Mouse (Mus musculus) spleen, postnatal 36 days (tissue): ENCODE data around the gene Dffb.
A peak's percentile ranks its signal among the peaks of the same experiment; 100 is the strongest.

Experiments used
- DNase-seq, 2 experiments: peaks; one replicate each; pipeline ENCODE4 v3.0.0; 2022; ENCODE audit warnings: low spot score in 2 of 2, mixed read lengths in 1 of 2

Dffb gene

DNA sequence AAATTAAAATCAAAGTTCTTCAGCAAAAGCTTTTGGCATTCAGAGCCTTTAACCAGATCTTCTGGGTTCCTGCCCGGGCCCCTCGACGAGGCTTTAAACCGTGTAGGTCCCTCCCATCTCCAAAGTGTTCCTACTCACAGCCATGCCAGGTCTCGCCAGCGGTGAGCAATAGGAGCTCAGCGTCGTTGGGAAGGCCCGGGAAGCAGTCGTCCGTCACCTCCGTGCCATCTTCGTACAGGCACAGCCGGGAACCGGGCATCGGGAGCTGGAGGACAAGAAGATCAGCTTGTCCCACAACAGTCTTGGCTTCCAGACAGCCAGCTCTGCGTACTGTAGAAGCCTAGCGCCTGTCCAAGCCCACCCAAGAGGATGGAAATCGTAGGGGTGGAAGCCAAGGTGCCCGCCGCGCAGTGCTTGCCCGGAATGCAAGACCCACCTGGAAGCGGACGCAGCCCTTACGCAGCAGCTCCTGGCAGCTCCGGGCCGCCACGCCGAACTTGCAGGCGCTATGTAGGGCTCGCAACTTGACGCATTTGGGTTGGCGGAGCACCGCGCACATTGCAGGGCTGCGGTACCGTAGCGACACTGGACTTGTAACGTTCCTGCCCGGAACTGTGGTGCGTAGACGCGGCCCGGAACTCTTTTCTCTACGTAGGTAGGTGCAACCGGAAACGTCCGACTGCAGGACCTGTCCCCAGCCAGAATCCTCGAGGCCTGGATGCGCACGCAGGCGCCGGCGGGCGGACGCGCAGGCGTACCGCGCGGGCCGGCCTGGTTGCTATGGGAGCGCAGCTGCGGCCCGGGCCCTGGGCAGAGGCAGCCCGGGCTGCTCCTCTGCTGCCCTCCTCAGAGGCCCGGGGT lies at the start of gene Dffb, which contains the start of gene Cep104:
Dffb (minus strand) TSS at position 696 of the 861 bp plus-strand sequence.
Cep104 (plus strand) TSS at position 764 of the 861 bp plus-strand sequence.
- DNase-seq: peak; percentile 85 to 87

DNA sequence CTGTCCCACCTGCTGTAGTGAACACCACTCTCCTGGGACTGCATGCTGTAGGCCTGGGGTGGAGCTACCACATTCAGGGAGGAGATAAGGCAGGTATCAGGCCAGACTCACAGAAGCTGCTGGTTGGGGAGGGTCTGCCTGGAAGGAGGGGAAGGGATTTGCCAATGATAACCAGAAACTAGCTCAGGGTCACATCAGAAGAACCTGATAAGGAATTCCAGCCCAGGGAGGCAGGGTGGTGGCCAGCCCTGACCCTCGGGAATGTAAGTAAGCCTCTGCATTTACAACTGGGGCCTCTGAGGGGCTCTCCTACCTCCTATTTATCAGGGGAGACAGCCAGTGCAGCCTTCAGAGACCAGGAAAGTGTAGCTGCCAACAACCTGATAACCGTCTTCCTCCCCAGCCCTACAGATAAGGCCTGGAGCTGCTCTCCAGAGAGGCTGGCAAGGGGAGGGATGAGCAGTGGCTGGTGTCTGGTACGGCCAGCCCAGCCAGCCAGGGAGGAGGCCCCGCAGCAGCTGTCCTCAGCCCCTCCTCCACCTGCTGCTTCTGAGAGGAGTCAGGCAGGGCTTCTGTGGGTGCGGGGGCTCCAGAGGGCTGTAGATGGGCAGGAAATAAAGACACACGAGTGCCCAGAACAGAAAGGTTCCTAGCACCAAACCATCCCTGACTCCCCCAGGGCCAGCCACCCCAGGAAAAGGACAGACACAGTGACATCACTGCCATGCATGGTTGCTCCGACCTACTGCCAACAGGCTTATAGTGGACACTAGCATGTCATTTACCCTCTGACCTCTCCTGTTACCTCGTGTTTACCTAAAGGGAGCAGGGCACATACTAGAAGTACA lies 49.1 kb upstream of the Dffb start:
- DNase-seq: peak; percentile 49 to 58

DNA sequence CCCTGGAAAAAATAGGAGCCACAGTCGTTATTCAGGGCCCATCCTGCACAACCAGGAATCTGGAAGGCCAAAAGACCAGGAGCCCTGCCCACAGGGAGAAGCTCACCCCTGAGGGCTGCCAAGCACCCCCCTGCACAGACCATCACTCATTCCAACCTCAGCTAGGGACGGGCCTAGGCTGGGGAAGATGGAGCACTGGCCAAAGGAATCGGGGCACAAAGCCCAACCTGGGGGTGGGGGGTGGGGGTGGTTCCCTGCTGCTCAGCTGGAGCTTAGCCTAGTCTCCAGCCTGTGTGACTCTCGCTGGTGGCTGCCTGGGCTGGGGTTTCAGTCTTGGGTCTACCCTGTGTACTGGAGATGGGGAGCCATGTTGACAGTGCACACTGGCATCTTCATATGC lies 47.9 kb upstream of the Dffb start:
- no peak for DNase-seq

DNA sequence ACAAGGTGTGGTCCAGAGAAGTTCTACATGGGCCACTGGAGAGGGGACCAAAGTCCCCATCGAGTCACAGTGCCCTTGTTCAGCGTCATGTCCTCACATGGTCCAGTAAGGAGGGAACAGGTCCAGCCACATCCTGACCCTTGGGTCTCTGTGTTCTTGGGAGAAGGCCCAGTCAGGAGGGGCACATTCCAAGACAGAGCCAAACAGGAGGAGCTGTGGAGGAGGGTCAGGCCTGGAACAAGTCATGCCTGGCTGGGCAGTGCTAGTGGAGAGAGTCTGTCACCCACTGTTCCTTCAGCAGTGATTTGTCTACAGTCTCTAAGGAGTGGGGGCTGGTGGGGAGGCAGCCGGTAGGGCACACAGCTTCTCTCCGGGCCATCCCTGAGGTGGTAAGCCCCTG lies 47.5 kb upstream of the Dffb start:
- no peak for DNase-seq

DNA sequence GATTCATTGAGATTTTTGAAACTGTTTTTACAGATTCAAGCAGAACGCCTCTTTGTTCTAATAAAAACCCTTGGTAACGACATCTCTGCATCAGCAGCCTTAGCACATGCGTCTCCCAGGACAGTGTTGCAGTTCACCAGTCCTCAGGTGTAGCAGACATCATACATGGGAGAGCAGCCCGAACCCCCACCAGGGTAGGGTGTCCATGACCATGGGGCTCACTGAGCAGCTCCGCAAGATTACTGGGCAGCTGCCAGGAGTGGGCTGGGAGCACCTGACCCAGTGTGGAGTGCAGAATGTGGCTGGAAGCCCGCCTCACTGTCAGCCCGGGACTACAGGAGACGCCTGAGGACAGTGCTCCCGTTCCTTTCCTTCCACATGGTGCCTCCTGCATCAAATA lies 46.5 kb upstream of the Dffb start:
- DNase-seq: no peak

DNA sequence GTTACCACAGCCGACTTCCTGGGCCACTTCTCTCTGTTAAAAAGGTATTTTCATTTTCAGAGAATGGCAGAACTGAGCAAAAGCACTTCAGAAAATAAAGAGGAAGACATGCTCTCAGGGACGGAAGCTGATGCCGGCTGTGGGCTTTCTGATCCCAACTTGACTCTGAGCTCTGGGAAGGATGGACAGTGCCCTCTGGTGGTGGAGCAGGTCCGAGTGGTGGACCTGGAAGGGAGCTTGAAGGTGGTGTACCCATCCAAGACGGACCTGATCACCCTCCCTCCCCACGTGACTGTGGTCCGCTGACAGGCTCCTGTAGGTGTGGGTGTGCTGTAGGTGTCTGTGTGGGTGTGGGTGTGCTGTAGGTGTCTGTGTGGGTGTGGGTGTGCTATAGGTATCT lies 44.6 kb upstream of the Dffb start:
- peak; percentile 24 to 36 for DNase-seq

DNA sequence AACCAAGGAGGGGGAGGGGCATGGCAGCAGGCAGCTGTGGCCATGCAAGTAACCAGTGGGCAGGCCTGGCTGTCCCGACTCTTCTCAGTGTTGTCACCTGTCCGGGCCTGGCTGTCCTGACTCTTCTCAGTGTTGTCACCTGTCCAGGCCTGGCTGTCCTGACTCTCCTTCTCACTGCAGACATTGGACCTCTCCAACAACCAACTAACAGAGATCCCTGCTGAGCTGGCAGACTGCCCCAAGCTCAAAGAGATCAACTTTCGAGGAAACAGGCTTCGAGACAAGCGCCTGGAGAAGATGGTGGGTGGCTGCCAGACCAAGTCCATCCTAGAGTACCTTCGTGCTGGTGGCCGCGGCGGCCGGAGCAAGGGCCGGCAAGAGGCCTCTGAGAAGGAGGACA lies 40.5 kb upstream of the Dffb start:
- DNase-seq: no peak

DNA sequence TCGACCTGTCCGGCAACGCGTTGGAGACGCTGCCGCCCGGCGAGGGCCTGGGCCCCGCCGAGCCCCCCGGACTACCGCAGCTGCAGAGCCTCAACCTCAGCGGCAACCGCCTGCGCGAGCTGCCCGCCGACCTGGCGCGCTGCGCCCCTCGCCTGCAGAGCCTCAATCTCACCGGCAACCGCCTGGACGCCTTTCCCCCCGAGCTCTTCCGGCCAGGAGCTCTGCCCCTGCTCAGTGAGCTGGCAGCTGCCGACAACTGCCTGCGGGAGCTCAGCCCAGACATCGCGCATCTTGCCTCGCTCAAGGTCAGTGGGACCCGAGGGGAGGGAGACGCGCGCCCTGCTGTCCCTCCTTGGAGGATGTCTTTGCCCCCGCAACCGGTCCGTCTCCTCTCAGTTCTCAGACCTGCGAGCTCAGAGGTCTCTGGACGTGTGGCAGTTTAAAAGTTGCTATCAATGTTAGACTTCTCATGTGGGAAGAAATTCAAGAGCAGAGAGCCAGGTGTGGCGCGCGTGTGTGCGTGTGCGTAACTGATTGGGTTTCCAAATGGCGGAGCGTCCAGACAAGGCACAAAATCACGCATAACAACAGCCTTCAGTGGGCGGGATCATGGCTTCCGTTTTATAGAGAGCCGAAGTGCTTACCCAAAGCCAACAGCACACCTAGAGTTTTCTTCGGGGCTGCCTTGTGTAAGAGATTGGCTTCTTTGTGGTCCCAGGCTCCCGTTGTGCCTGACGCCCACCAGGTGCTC lies 37.4 kb upstream of the Dffb start:
- DNase-seq: no peak

DNA sequence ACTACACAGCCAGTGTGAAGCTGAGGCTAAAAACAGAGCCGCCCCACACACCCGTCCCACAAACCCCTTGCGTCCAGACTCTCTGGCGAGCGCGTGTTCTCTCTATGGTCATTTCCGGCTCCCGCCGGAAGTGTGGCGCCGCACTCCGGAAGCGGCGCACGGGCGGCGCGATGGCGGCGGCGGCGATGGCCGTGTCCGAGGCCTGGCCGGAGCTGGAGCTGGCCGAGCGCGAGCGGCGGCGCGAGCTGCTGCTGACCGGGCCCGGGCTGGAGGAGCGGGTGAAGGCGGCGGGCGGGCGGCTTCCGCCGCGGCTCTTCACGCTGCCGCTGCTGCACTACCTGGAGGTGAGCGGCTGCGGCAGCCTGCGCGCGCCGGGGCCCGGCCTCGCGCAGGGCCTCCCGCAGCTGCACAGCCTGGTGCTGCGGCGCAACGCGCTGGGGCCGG lies 36.7 kb upstream of the Dffb start, which contains the start of gene Lrrc47:
Lrrc47 (plus strand) TSS at position 86 of the 444 bp plus-strand sequence.
- peak; percentile 81 to 84 for DNase-seq

DNA sequence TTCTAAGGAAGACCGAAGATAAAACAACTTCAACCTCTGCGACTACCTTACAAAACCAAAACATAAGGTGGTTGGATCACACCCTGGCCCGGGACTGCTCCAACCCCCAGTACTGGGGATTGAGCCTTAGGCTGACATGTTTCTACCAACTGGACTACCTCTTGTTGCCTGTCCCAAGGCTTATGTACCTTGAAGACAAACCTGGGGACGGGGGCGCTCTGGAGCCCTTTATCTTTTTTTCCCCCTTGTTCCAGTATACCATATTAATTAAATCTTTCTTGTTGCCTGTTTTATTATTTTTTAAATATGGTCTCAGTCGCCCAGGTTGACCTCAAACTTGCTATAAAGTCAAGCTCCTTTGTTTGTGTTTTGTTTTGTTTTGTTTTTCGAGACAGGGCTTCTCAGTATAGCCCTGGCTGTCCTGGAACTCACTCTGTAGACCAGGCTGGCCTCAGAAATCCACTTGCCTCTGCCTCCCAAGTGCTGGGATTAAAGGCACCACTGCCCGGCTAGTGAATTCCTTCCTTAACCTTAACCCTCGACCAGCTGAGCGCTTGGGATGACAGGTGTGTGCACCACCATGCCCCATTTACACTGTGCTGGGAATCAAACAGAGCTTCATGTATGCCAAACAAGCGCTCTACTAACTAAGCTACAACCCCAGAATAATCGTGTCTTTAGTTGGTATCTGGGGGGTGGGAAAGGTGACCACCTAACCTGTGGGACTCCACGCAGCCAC lies 36.1 kb upstream of the Dffb start:
- DNase-seq: no peak

DNA sequence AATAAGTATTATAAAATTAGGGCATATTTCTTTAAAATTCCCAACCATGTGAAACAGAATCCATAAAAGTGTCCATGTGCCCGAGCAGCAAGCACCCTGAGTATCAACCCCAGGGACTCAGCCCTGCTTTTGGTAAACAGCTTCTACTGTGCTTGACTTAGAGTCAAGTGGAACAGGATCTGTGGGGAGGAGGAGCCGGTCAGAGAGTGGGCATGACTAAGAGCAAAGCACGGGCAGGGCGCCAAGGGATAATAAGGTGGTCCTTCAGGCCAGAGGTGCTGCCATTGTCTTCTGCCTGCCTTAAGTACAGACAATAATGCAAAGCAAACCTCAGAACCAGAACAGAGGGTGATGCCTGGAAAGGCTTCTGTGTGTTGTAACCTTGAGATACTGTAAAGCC lies 32.8 kb upstream of the Dffb start:
- DNase-seq: no peak

DNA sequence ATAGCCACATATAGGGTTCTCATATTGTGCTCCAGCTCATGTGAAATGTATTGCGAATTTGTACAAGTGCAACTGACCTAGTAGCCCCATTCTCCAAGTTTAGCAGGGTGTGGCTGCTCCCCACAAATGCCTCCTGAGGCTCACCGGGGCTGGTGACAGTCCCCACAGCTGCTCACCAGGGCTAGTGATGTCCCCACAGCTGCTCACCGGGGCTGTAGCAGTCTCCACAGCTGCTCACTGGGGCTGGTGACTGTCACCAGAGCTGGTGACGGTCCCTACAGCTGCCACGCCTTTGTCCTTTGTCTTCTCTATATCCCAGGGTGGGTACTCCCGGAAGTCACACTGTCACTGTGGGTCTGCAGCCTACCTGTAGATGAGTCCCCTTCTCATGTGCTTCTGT lies 31.3 kb upstream of the Dffb start:
- DNase-seq: no peak

DNA sequence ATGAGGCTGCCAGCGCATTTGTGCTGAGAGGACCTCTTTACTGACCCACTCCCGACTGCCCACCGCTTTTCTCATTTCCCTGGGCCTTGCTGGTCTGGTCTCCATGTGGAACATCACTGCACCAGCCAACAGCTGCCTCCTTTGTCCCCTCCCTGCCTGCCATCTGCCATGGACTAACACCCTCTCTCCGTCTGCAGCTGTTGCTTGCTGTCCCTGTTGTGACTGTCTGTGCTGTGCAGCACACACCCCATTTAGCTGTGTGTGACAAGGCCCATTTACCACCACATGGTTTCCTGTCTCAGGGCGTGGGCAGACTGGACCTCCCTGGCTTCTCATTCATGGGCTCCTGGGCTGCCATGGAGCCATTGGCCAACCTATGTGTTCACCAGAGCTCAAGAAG lies 30.6 kb upstream of the Dffb start:
- no peak for DNase-seq

DNA sequence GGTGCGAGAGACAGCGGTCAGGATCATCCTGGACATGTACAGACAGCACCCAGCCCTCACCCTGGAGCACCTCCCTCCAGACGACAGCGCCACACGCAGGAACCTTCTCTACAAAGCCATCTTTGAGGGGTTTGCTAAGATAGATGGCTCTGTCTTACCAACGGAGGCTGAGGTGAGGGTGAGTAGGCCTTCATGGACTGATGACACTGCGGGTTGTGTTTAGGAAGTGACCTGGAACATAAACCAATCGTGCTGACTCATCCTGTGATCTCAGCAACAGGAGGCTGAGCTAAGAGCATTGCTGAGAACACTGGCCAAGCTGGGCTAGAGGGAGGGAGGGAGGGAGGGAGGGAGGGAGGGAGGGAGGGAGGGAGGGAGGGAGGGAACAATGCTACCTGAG lies 18.6 kb upstream of the Dffb start:
- DNase-seq: no peak

DNA sequence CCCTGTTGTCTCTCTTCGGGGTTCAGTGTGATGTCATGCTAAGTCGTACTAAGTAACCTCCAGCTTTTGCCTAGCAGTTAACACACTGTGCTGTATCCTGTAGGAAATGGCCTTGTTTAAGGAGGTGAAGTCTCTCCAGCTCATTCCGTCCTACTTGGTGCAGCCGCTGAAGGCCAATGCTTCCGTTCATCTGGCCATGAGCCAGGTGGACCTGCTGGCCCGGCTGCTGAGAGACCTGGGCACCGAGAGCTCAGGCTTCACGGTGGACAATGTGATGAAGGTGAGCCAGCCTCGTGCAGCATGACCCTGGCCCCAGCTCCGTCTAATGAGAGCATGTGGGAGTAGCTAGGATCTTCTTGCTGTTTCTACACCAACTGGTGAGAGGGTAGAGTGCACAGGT lies 17.8 kb upstream of the Dffb start:
- no peak for DNase-seq

DNA sequence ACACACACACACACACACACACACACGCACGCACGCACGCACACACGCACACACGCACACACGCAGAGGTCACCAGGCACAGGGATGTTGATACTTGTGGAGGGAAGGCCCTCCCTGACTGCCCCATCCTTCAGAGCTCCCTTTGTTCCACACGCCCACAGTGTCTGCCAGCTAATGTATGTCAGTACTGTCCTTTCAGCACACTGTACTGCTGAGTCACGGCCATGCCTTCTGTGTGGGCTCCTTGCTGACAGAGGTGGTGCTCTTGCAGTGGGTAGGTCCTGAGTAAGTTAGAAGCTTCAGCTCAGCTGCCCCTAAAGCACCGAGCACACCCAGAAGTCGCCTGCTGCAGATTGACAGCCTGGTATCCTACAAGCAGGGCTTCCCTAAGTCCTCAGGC lies 5.5 kb upstream of the Dffb start:
- DNase-seq: no peak

DNA sequence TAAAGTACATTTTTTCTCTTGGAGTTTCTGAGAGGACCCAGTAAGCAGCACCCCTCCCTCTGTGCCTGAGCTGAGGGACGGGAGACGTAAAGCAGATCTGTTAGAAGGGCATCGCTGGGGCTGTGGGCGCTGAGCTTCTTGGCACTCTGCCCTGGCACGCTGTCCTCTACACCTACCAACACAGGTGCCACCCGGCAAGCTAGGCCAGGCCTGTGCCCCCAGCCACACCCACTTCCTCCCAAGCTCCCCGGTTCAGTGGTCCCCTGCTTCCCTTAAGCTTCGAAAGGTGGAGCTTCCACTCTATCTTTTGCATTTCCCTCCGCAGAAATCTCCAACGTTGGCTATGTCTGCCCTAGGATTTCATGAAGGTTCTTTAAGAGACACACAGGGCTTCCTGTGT lies 4.3 kb upstream of the Dffb start:
- peak; percentile 65 to 67 for DNase-seq

DNA sequence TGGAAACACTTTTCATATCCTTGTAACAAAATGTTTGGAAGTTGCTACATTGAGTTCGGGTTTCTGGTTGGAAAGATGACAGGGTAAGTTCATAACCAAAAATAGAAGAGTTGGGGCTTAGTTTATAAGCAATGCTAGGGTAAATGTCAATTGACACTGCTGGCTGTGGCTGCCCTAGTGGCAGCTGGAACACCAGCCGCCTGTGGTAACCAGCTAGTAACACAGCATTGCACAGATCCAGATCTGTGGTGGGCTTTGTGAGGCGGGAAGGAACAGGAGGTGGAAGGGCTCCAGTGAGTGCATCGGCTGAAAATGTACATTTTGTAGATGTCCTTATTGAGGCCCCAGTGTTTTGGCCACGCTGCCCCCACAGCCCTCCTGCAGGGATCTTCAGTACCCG lies 842 bp upstream of the Dffb start:
- no peak for DNase-seq

DNA sequence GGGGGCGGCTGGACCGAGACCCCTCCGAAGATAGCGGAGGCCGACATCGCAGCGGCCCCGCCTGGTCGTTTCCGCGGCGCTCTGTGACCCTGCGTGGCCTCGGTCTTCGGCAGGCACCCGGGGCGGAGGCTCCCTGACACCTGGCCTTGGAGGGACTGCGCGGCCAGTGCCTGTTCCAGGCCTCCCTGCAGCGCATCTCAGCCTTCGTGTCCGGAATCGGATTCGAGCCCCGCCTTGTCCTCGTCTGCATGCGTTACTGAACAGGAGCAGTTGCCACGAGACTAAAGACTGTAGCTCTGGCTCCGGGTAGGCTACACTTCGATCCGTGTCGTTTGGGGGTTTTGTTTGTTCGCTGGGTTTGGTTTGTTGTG lies 351 bp upstream of the Dffb start:
- DNase-seq: no peak

DNA sequence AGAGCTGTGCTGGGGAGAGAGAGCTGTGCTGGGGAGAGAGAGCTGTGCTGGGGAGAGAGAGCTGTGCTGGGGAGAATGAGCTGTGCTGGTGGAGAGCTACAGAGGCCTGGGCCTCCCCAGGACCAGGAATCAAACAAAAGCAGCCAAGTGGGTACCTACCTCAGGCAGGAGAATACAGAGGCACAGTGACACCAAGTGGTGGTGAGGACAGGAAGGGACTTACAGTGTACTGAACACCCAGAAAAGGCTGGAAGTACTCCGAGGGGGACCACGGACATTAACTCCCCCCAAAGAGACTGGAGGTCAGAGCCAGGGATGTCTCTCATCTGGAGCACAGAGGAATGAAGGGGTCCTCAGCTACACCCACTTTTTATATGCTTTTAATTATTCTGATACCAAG lies 6.9 kb downstream of the Dffb start:
- no peak for DNase-seq

DNA sequence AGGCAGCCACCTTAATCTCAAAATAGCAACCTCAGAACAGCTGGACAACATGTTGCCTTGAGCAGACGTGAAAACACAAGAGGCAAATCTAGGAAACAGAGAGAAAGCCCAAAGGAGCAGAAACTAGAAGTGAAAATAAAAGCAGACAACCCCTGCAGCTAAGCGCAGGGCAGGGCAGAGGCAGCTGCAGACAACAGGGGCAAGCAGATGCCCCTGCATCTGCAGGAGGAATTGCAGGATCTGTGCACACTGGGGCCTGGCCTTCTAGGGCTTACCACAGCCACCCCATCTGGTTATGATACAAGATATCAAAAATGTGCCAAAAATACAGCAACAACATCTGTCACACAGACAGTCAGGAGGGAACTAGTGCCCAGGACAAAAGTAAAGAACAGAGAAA lies 7.4 kb downstream of the Dffb start:
- DNase-seq: no peak
